Mouse (Mus musculus): Measurements from ENCODE around the gene Hist1h2ah.

DNA sequence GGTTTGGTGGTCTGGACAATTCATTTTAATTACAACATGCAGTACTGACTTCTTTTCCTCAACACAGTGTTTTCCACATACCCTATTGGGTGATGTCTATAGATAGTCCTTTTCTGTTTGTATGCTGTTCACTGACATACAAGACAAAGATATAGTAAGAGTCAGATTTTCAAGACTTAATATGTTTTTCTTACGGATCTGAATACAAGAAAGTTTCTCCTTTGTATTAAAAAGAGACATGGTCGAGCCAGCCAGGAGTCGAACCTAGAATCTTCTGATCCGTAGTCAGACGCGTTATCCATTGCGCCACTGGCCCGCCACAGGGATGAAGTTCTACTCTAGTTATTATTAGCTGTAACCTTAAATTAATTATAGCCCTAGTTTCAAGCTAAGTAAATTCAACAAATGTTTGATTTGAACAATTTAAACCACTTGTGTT, 14.4 kb downstream of the Hist1h2ah start:
- TF ChIP-seq CTCF (IDR thresholded peaks at IDR 0.05; ENCODE audit: borderline replicate concordance, insufficient read depth, low read length), result no peak
- TF ChIP-seq POLR2A (IDR thresholded peaks at IDR 0.05; ENCODE audit: low read depth, low read length), result no peak

All from embryonic fibroblast, embryonic 13.5 days (primary cell).